Mouse (Mus musculus) embryonic stem cell, embryonic (primary cell): ENCODE measurements at regions not wholly inside any gene's neighbourhood (a gene's known extent, or its start where the extent isn't known, plus 50 kb on each side); places are given as distances from the start of the nearest gene placed in this dataset.
"Not testable (repeated sequence)": the region's sequence is repeated elsewhere in the genome, so short reads cannot be mapped to it uniquely, and the experiment has no call there.

Experiments
- CTCF ChIA-PET, 4 experiments: fragments of 300-600 bp in 2 of 4; fragments of 350-600 bp in 2 of 4; sonication (Branson Sonifier 250); formaldehyde crosslinking; loops; one replicate each; lab custom pipeline; 2022; ENCODE audit warnings: inconsistent platforms in 2 of 4; lab: Charles Lee
- POLR2A ChIA-PET, 4 experiments: fragments of 300-600 bp in 2 of 4; fragments of 350-600 bp in 2 of 4; sonication (Branson Sonifier 250); formaldehyde crosslinking; loops; one replicate each; lab custom pipeline; 2022; ENCODE audit warnings: antibody characterized with exemption in 4 of 4, inconsistent platforms in 1 of 4; lab: Charles Lee

GRCm38 (mm10) chr7:122820587-122821535, 144.6 kb upstream of the Rbbp6 start:
- POLR2A ChIA-PET, result no interaction called here
- CTCF ChIA-PET, result no interaction called here

GRCm38 (mm10) chr7:122823429-122823828, 142.1 kb upstream of the Rbbp6 start:
- POLR2A ChIA-PET, result interaction anchor here in 1 of 4 experiments (0.5 kb wide), 1 partner anchor 196 kb away, joined by 4 read pairs; no protein-coding TSS in a partner anchor
- CTCF ChIA-PET, result interaction anchor here in 1 of 4 experiments (0.6 to 0.7 kb wide), 2 partner anchors 153 to 224 kb away, joined by 3 read pairs; no protein-coding TSS in a partner anchor

- CTCF ChIA-PET, result no interaction called here
- POLR2A ChIA-PET, result no interaction called here
Measured at GRCm38 (mm10) chr7:122839091-122839490, 126.4 kb upstream of the Rbbp6 start.

- ChIA-PET CTCF (no interaction called here), POLR2A (interaction anchor here in 1 of 4 experiments (1.6 kb wide), 1 partner anchor 42 kb away, joined by 3 read pairs; no protein-coding TSS in a partner anchor)
Measured at GRCm38 (mm10) chr7:122844831-122845230, 120.7 kb upstream of the Rbbp6 start.

- ChIA-PET POLR2A (no interaction called here), CTCF (no interaction called here)
Measured at GRCm38 (mm10) chr7:122847376-122847775, 118.1 kb upstream of the Rbbp6 start.

- CTCF ChIA-PET, result no interaction called here
- POLR2A ChIA-PET, result no interaction called here
Measured at GRCm38 (mm10) chr7:122873386-122873785, 92.1 kb upstream of the Rbbp6 start.

GRCm38 (mm10) chr7:122876286-122876685, 89.2 kb upstream of the Rbbp6 start:
- CTCF ChIA-PET, result interaction anchor here in 2 of 4 experiments (1.1 to 1.2 kb wide), 2 partner anchors 19 to 648 kb away, joined by 3 to 9 read pairs; no protein-coding TSS in a partner anchor
- POLR2A ChIA-PET, result no interaction called here

GRCm38 (mm10) chr7:122881890-122882500, 83.5 kb upstream of the Rbbp6 start:
- POLR2A ChIA-PET, CTCF ChIA-PET: not testable (repeated sequence)

GRCm38 (mm10) chr7:122886737-122887136, 78.7 kb upstream of the Rbbp6 start:
- ChIA-PET CTCF (no interaction called here), POLR2A (no interaction called here)

GRCm38 (mm10) chr7:122897148-122897547, 68.3 kb upstream of the Rbbp6 start:
- POLR2A ChIA-PET, result interaction anchor here in 1 of 4 experiments (0.5 kb wide), 1 partner anchor 100 kb away, joined by 3 read pairs; no protein-coding TSS in a partner anchor
- CTCF ChIA-PET, result interaction anchor here in 1 of 4 experiments (0.6 kb wide), 1 partner anchor 12 kb away, joined by 5 read pairs; no protein-coding TSS in a partner anchor

- ChIA-PET POLR2A (interaction anchor here in 1 of 4 experiments (0.6 kb wide), 1 partner anchor 447 kb away, joined by 6 read pairs; no protein-coding TSS in a partner anchor), CTCF (interaction anchor here in 1 of 4 experiments (0.6 kb wide), 1 partner anchor 1001 kb away, joined by 14 read pairs; no protein-coding TSS in a partner anchor)
Measured at GRCm38 (mm10) chr7:122906056-122906455, 59.4 kb upstream of the Rbbp6 start.

GRCm38 (mm10) chr7:122909296-122909695, 56.2 kb upstream of the Rbbp6 start:
- ChIA-PET POLR2A (interaction anchor here in 1 of 4 experiments (0.5 to 2.1 kb wide), 4 partner anchors 11 to 443 kb away, joined by 3 to 8 read pairs (median 4); no protein-coding TSS in a partner anchor), CTCF (interaction anchor here in 3 of 4 experiments (0.6 to 2.8 kb wide), 24 partner anchors 8 to 712 kb away, joined by 3 to 23 read pairs (median 5); no protein-coding TSS in a partner anchor)
